Mouse (Mus musculus) intestine, embryonic 14.5 days (tissue): Measurements from ENCODE around the gene Rac2. TPM values are rescaled to one million over a fixed set of nuclear protein-coding genes. Genes with fewer than 3 reads are reported as not detected.

Experiments used
- ATAC-seq: fragments of 200-750 bp; cut with Nextera tagmentation; replicated peaks from 2 replicates; pipeline ENCODE4 v1.8.0; 2017; ENCODE audit warnings: low read depth, moderate number of reproducible peaks, moderate TSS enrichment, moderate library complexity; ENCODE audit not compliant: low FRiP score, low TSS enrichment
- DNase-seq: peaks from one replicate; pipeline ENCODE4 v3.0.0-alpha.2; 2018; ENCODE audit warnings: low spot score
- H3K27ac ChIP-seq: fragments of 300-500 bp; sonication (generic); 2 replicates; pipeline ENCODE4 v1.5.1; 2014; ENCODE audit warnings: low read depth, mild to moderate bottlenecking, control low read depth
- H3K27me3 ChIP-seq: fragments of 300-500 bp; sonication (generic); replicated peaks from 2 replicates; pipeline ENCODE4 v1.6.1; 2014; ENCODE audit warnings: low read length, control low read depth; ENCODE audit not compliant: control insufficient read depth, insufficient read depth
- H3K36me3 ChIP-seq: fragments of 300-500 bp; sonication (generic); 2 replicates; pipeline ENCODE4 v1.6.1; 2014; ENCODE audit warnings: low read length, control low read depth; ENCODE audit not compliant: control insufficient read depth, insufficient read depth
- H3K4me1 ChIP-seq: fragments of 300-500 bp; sonication (generic); replicated peaks from 2 replicates; pipeline ENCODE4 v1.6.1; 2014; ENCODE audit warnings: low read length, control low read depth, mixed read lengths; ENCODE audit not compliant: control insufficient read depth, insufficient read depth
- H3K4me2 ChIP-seq: fragments of 300-500 bp; sonication (generic); 2 replicates; pipeline ENCODE4 v1.6.1; 2014; ENCODE audit warnings: low read length
- H3K4me3 ChIP-seq: fragments of 300-500 bp; sonication (generic); 2 replicates; pipeline ENCODE4 v1.5.1; 2014; ENCODE audit warnings: low read depth, low read length, control low read depth, mixed read lengths
- H3K9ac ChIP-seq: fragments of 300-500 bp; sonication (generic); 2 replicates; pipeline ENCODE4 v1.6.1; 2014; ENCODE audit warnings: mild to moderate bottlenecking, low read length
- H3K9me3 ChIP-seq: fragments of 300-500 bp; sonication (generic); 2 replicates; pipeline ENCODE4 v1.6.1; 2016; ENCODE audit warnings: low read length, control low read depth; ENCODE audit not compliant: control insufficient read depth
- WGBS: fragments of 180-500 bp; shearing (Covaris S2); extraction: QIAGEN DNeasy Blood & Tissue Kit; methylation state at CpG from one replicate; pipeline ENCODE4 v1.1.7; 2014; 5-methylcytosine and 5-hydroxymethylcytosine counted together
- polyA plus RNA-seq: library from polyadenylated mRNA; unstranded; fragments of >200 nt; fragmentation: Nextera tagmentation; extraction: Ambion mirVana; gene quantifications from 2 replicates; pipeline ENCODE4 v1.2.1, GENCODE M21; 2014

Rac2 gene
- polyA plus RNA-seq, 1 experiment from 2014 or later = 16.7 TPM

- H3K4me1 ChIP-seq = no peaks in the 10 kb centered on the region
- no peak overlapping the region for H3K4me2 ChIP-seq
- ATAC-seq (no peak), DNase-seq (no peak)
- no peaks in the 10 kb centered on the region for H3K27me3 ChIP-seq
- H3K9me3 ChIP-seq = no peaks in the 10 kb centered on the region
- H3K27ac ChIP-seq = no peak overlapping the region
- no peak overlapping the region for H3K9ac ChIP-seq
- WGBS = 77% methylated on average over 6 of the region's 6 CpGs
- no peak overlapping the region for H3K4me3 ChIP-seq
- H3K36me3 ChIP-seq = no peaks in the 10 kb centered on the region
Measured at GRCm38 (mm10) chr15:78601180-78601579, 28.6 kb upstream of the Rac2 start.

GRCm38 (mm10) chr15:78599529-78600193, 27.1 kb upstream of the Rac2 start:
- Histone ChIP-seq H3K27ac (no peak overlapping the region), H3K4me2 (no peak overlapping the region), H3K9ac (no peak overlapping the region), H3K36me3 (no peaks in the 10 kb centered on the region), H3K4me3 (no peak overlapping the region), H3K27me3 (no peaks in the 10 kb centered on the region), H3K4me1 (no peaks in the 10 kb centered on the region), H3K9me3 (no peaks in the 10 kb centered on the region)
- 76% methylated on average over 13 of the region's 13 CpGs for WGBS
- ATAC-seq = no peak
- DNase-seq = no peak

- DNase-seq = no peak
- no peak for ATAC-seq
- Histone ChIP-seq H3K4me1 (no peaks in the 10 kb centered on the region), H3K4me2 (no peak overlapping the region), H3K9ac (no peak overlapping the region), H3K9me3 (no peaks in the 10 kb centered on the region), H3K27me3 (no peaks in the 10 kb centered on the region), H3K27ac (no peak overlapping the region), H3K4me3 (no peak overlapping the region), H3K36me3 (no peaks in the 10 kb centered on the region)
- 84% methylated on average over 6 of the region's 6 CpGs for WGBS
Measured at GRCm38 (mm10) chr15:78599124-78599523, 26.5 kb upstream of the Rac2 start.

GRCm38 (mm10) chr15:78597729-78598128, 25.1 kb upstream of the Rac2 start:
- no peak overlapping the region for H3K27ac ChIP-seq

GRCm38 (mm10) chr15:78596914-78597313, 24.3 kb upstream of the Rac2 start, which contains the start of gene Cyth4:
Gene Cyth4 (plus strand): TSS chr15:78597047.
- no peak within 1 kb of the TSS for H3K4me2 ChIP-seq
- no peak within 1 kb of the TSS for H3K4me3 ChIP-seq
- H3K4me1 ChIP-seq = no peaks in the 10 kb centered on the region
- no peaks in the 10 kb centered on the region for H3K27me3 ChIP-seq
- DNase-seq = no peak
- no peak within 1 kb of the TSS for H3K27ac ChIP-seq
- no peaks in the 10 kb centered on the region for H3K36me3 ChIP-seq
- ATAC-seq = no peak
- no peaks in the 10 kb centered on the region for H3K9me3 ChIP-seq
- H3K9ac ChIP-seq = no peak within 1 kb of the TSS
- WGBS = 76% methylated on average over 7 of the region's 7 CpGs

More at GRCm38 (mm10) chr15:78597729-78598128, 25.1 kb upstream of the Rac2 start:
- WGBS = 66% methylated on average over 4 of the region's 4 CpGs
- H3K9ac ChIP-seq = no peak overlapping the region
- ATAC-seq = no peak
- H3K27me3 ChIP-seq = no peaks in the 10 kb centered on the region
- no peaks in the 10 kb centered on the region for H3K36me3 ChIP-seq
- H3K4me3 ChIP-seq = no peak overlapping the region
- no peak overlapping the region for H3K4me2 ChIP-seq
- H3K4me1 ChIP-seq = no peaks in the 10 kb centered on the region
- no peak for DNase-seq
- no peaks in the 10 kb centered on the region for H3K9me3 ChIP-seq

GRCm38 (mm10) chr15:78596504-78596903, 23.9 kb upstream of the Rac2 start:
- 78% methylated on average over 6 of the region's 6 CpGs for WGBS
- Histone ChIP-seq H3K9me3 (no peaks in the 10 kb centered on the region), H3K4me3 (no peak overlapping the region), H3K4me2 (no peak overlapping the region), H3K9ac (no peak overlapping the region), H3K36me3 (no peaks in the 10 kb centered on the region), H3K4me1 (no peaks in the 10 kb centered on the region), H3K27me3 (no peaks in the 10 kb centered on the region), H3K27ac (no peak overlapping the region)
- ATAC-seq (no peak), DNase-seq (no peak)

- no peak for DNase-seq
- Histone ChIP-seq H3K27ac (no peak overlapping the region), H3K27me3 (no peaks in the 10 kb centered on the region), H3K9ac (no peak overlapping the region), H3K4me2 (no peak overlapping the region), H3K4me1 (no peaks in the 10 kb centered on the region), H3K36me3 (no peaks in the 10 kb centered on the region), H3K4me3 (no peak overlapping the region), H3K9me3 (no peaks in the 10 kb centered on the region)
- 75% methylated on average over 5 of the region's 5 CpGs for WGBS
- no peak for ATAC-seq
Measured at GRCm38 (mm10) chr15:78595468-78595867, 22.9 kb upstream of the Rac2 start.

- Histone ChIP-seq H3K9me3 (no peaks in the 10 kb centered on the region), H3K36me3 (no peaks in the 10 kb centered on the region), H3K27ac (no peak overlapping the region), H3K4me2 (no peak overlapping the region), H3K4me3 (no peak overlapping the region), H3K9ac (no peak overlapping the region), H3K4me1 (no peaks in the 10 kb centered on the region), H3K27me3 (no peaks in the 10 kb centered on the region)
- no peak for DNase-seq
- no peak for ATAC-seq
- 79% methylated on average over 2 of the region's 2 CpGs for WGBS
Measured at GRCm38 (mm10) chr15:78594831-78595230, 22.2 kb upstream of the Rac2 start.

- Histone ChIP-seq H3K27me3 (no peaks in the 10 kb centered on the region), H3K36me3 (no peaks in the 10 kb centered on the region), H3K4me3 (no peak overlapping the region), H3K27ac (no peak overlapping the region), H3K9ac (no peak overlapping the region), H3K9me3 (no peaks in the 10 kb centered on the region), H3K4me1 (no peaks in the 10 kb centered on the region), H3K4me2 (no peak overlapping the region)
- ATAC-seq = no peak
- 85% methylated on average over 7 of the region's 7 CpGs for WGBS
- DNase-seq = no peak
Measured at GRCm38 (mm10) chr15:78593896-78594425, 21.4 kb upstream of the Rac2 start.
